Mouse (Mus musculus) inflammation-experienced regulatory T-cells, adult 16 weeks (primary cell): ENCODE results near the gene Cdk2ap2. TPM values are rescaled to one million over a fixed set of nuclear protein-coding genes. Genes with fewer than 3 reads are reported as not detected.

Experiments used
- polyA plus RNA-seq: library from polyadenylated mRNA; unstranded; fragments of 100-300 nt; shearing (Covaris generic); gene quantifications from one replicate; pipeline ENCODE4 v1.2.1, GENCODE M21; 2017

The Cdk2ap2 gene
- polyA plus RNA-seq: 1,056 TPM

DNA sequence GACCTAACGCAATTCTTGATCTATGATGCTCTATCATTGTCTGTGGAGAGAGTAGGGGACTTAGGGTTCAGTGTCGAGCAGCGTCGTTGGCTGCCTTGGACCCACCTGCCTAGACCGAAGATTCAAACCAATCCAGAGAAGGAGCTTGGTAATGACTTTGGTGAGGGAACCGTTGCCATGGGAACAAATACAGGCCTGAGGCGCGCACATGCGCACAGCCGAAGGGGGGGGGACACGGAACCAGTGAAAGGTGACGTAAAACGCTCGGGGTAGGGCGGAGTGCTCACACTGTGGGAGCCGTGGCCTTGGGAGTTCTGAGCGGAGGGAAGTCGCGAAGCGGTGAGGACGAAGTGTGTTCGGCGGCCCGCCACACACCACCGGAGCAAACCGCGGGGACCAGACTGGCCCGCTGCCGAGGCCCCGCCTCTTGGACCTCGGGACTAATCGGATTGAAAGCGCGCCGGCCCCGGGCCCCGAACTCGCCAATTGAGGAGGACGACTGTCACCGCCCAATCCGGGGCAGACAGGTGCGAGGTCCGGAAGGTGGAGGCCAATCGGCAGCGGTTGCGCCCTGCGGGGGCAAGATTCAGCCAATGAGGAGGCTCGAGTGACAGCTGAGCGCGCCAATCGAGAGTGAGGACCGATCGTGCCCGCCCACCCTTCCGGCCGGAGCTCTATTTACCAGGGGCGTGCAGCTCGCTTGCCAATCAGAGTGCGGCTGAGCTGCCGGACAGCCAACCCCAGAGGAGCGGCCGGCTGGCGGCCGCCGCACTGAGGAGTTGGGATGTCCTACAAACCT, at the start of gene Cdk2ap2:
Cdk2ap2 (plus strand) TSS at position 541 of the 799 bp plus-strand sequence.

DNA sequence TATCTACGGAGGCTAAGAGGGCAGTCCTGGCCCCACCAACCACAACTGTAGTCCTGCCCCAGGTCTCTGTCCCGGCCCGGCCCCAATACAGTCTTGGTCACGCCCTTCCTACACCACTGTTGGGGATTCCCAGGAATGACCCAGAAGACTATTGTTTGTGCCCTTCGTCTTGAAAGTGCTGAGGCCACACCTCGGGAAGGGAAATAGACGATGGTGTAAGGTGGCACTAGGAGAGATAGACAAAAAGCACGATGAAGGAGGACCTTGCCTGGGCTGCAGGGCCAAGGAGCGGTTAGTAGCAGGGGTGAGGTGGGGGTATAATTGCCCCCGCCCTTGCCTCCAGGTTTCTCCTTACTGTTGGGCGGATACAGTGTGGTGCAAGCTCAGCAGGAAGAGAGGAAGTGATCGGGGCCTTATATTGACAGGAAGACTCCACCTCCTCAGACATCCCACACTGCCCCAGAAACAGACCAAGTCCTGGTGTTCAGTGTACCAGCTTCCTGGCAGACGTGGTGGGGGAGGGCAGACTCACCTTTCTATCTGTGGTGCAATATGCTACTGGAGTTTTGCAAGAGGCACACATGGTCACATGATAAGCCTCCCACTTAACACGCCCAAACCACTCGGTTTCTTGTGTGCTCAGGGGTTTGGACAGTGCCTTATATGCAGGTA, 37.8 kb upstream of the Cdk2ap2 start, which contains the start of gene Gstp3:
Gstp3 (minus strand) TSS at position 501 of the 672 bp plus-strand sequence.

DNA sequence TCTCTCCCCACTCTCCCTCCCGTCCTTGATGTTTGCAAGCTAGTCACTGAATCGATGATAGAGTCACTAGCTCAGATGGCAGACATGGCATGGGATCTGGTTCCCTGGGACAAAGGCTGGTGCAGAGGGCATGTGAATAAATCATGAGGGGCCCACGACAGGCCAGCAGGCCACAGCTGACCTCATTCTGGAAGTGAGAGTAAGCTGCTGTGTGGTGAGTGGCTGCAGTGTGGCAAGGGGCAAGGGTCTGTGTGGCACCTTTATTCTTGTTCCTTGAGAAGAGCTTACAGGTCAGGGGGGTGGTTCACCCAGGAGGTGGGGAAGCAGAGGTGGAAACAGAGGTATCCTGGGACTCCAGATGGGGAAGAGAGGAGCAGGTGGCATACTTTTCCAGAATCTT, 15.6 kb upstream of the Cdk2ap2 start, which contains the start of gene Cabp2:
Cabp2 (plus strand) TSS at position 185 of the 400 bp plus-strand sequence.

DNA sequence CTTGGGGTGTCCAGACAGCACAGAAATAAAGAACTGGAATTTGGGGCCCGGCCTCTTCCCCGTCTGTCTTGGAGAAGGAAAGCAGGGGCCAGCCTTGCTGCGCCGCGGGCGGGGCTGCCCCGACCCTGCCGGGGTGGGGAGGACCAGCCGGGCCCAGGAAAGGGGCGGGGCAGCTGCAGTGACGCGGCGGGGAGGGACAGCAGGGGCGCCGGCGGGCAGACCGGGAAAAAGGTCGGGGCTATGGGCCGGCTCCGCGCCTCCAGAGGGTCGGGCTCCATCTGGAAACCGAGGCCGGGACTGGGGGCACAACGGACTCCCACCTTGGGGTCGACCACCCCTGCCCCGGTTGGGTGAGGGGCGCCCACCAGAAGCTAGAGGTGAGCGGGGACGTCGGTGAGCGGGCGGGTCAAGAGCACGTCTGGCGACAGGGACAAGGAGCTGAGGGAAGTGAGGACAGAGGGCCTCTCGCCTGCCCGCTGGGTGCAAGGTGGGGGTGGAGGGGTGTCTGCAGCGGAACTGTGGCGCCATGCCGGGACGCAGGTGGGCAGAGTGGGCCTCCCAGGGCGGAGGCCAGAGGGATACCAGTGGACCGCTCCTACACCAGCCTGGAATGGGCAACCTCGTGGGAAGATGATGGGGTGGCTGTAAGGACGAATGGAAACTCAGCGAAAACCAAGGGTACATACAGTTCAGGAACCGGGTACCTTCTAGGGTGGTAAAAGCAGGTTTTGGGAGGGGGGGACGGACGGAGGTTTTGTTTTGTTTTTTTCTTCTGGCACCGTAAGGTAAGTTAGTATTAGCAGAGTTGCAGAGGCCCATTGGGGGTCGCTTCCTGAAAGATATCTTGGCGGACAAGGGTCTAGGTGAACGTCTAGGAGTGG, 3.1 kb downstream of the Cdk2ap2 start, which contains the start of gene Pitpnm1:
Pitpnm1 (plus strand) TSS at position 162 of the 881 bp plus-strand sequence.

DNA sequence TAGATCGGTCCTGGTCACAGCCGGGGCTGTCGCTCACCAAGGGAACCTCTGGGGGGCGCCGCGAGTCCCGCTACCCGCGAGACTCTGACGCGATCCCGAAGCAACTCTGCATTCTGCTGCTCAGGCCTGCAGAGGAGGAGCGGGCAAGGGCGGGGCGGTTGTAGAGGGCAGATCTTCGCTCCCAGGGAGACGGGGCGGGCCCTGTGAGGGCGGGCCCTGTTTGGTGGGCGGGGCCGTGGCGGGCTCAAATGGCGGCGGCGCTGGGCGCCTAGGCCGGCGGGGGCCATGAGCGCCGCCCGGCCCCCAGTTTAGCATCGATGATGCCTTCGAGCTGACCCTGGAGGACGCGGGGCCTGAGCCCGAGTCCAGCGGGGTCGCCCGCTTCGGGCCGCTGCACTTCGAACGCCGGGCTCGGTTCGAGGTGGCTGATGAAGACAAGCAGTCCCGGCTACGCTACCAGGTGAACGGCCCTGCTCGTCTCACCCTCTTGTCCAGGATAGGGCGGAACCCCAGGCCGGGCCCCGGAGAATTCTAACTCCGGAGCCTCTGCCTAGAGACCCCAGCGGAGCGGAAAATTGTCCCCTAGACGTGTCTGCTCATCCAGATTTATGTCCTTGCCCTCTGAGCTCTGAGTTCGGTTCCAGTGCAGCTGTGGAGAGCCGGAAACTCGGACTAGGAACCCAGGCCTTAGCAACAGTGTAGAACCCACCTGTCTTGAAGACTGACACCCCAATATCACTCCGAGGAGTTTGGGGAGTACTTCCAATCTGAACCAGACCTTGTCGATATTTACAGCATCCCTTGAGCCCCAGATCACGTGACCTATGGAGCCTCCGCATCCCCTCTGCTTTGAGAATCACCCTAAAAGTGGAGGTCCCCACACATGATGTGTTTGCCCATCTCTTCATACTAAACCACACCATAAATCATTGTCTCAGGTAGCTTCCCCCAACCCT, 29.0 kb downstream of the Cdk2ap2 start, which contains the start of gene Aip:
Aip (minus strand) TSS at position 118 of the 956 bp plus-strand sequence.

DNA sequence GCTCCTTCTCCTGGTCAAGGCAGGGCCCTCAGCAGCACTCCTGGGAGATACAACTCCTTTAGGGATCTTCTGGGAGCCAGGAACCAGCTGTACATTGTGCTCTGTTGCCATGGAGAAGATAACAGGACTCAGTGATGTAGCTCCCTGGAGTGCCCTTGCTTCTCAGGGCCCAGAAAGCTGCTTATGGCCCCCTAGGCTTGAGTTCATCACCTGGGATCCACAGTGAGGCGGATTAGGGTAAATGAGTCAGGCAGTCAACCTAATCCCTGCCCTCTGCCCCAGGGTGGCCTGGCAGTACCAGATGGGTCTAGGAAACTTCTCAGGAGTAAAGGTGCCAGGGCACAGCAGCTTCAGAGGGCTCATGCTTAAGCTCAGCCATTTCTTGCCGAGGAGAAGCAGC, 42.5 kb downstream of the Cdk2ap2 start, which contains the start of gene Gpr152:
Gpr152 (plus strand) TSS at position 342 of the 400 bp plus-strand sequence.

DNA sequence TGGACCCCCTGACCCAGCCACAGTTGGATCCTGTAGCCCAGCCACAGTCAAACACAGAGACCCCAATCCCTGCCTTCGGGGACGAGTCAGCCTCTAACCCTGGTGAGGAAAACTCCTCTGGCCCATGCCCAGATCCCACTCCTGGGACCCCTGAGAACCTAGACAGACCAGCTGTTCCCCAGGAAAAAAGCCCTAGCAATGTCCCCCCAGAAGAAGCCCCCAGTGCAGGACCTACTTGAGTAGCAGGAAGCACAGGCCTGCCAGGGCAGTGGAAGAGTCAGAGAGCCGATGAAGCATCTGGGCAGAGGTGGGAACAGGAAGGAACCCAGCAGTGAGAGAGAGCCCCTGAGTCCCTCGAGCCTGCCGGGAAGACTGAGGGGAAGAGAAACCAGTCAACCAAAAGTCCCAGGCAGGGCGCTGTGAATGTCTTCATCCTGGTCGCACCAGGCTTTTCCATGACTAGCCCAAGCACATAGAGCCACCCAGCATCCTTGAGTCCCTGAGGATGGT, 46.8 kb downstream of the Cdk2ap2 start, which contains the start of gene Cabp4:
Cabp4 (minus strand) TSS at position 275 of the 510 bp plus-strand sequence.

DNA sequence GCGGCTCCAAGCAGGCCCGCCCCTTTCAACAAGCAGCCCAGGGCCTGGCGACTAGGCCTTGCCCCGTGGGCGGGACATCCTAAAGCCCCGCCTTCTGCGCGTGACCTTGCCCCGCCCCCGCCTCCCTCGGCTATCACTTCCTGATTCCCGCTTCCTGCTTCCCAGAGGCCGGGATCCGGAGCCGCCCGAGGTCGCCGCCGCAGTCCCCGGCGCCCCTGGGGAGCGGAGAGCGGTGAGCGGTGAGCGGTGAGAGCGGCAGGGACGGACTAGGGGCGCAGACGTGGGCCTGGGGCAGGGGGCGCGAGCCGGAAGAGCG, 51.5 kb downstream of the Cdk2ap2 start, which contains the start of gene Coro1b:
Coro1b (plus strand) TSS at position 129 of the 316 bp plus-strand sequence.

Other genes starting within 250 kb of the Cdk2ap2 start
- 3.3 TPM for gene Chka, start 245.4 kb upstream of the Cdk2ap2 start, polyA plus RNA-seq
- 75.6 TPM for gene Tcirg1, start 190.0 kb upstream of the Cdk2ap2 start, polyA plus RNA-seq
- 209 TPM for gene Ndufs8, start 184.4 kb upstream of the Cdk2ap2 start, polyA plus RNA-seq
- gene Aldh3b1, start 167.4 kb upstream of the Cdk2ap2 start, polyA plus RNA-seq: 0.95 TPM
- gene Unc93b1, start 162.0 kb upstream of the Cdk2ap2 start, polyA plus RNA-seq: 71.9 TPM
- not detected for gene Aldh3b3, start 138.5 kb upstream of the Cdk2ap2 start, polyA plus RNA-seq
- not detected for gene Aldh3b2, start 124.9 kb upstream of the Cdk2ap2 start, polyA plus RNA-seq
- 0.88 TPM for gene Acy3, start 110.6 kb upstream of the Cdk2ap2 start, polyA plus RNA-seq
- gene Tbx10, start 104.4 kb upstream of the Cdk2ap2 start, polyA plus RNA-seq: not detected
- gene Nudt8, start 96.6 kb upstream of the Cdk2ap2 start, polyA plus RNA-seq: 12.2 TPM
- 1.6 TPM for gene Gm49405, start 96.6 kb upstream of the Cdk2ap2 start, polyA plus RNA-seq
- 2.9 TPM for gene Doc2g, start 93.9 kb upstream of the Cdk2ap2 start, polyA plus RNA-seq
- gene Ndufv1, start 84.4 kb upstream of the Cdk2ap2 start, polyA plus RNA-seq: 167 TPM
- gene Gstp1, start 59.2 kb upstream of the Cdk2ap2 start, polyA plus RNA-seq: 661 TPM
- 1.1 TPM for gene Gstp2, start 51.2 kb upstream of the Cdk2ap2 start, polyA plus RNA-seq
- gene Gstp3, start 37.6 kb upstream of the Cdk2ap2 start, polyA plus RNA-seq: 111 TPM
- gene Cabp2, start 15.6 kb upstream of the Cdk2ap2 start, polyA plus RNA-seq: not detected
- gene Pitpnm1, start 2.8 kb downstream of the Cdk2ap2 start, polyA plus RNA-seq: 397 TPM
- 213 TPM for gene Aip, start 28.7 kb downstream of the Cdk2ap2 start, polyA plus RNA-seq
- gene Gpr152, start 42.6 kb downstream of the Cdk2ap2 start, polyA plus RNA-seq: not detected
- 0.57 TPM for gene Cabp4, start 46.9 kb downstream of the Cdk2ap2 start, polyA plus RNA-seq
- gene Coro1b, start 51.4 kb downstream of the Cdk2ap2 start, polyA plus RNA-seq: 481 TPM
- 1,670 TPM for gene Ptprcap, start 56.4 kb downstream of the Cdk2ap2 start, polyA plus RNA-seq
- gene Rps6kb2, start 66.2 kb downstream of the Cdk2ap2 start, polyA plus RNA-seq: 55.9 TPM
- gene Carns1, start 78.3 kb downstream of the Cdk2ap2 start, polyA plus RNA-seq: 16.4 TPM
- 953 TPM for gene Tbc1d10c, start 94.1 kb downstream of the Cdk2ap2 start, polyA plus RNA-seq
- gene Ppp1ca, start 94.9 kb downstream of the Cdk2ap2 start, polyA plus RNA-seq: 1,322 TPM
- gene Rad9a, start 104.5 kb downstream of the Cdk2ap2 start, polyA plus RNA-seq: 86.2 TPM
- 30.2 TPM for gene Clcf1, start 117.1 kb downstream of the Cdk2ap2 start, polyA plus RNA-seq
- not detected for gene AC109138.7, start 117.2 kb downstream of the Cdk2ap2 start, polyA plus RNA-seq
- 125 TPM for gene Pold4, start 134.7 kb downstream of the Cdk2ap2 start, polyA plus RNA-seq
- 0.82 TPM for gene Ssh3, start 172.0 kb downstream of the Cdk2ap2 start, polyA plus RNA-seq
- 3.1 TPM for gene Ankrd13d, start 186.0 kb downstream of the Cdk2ap2 start, polyA plus RNA-seq
- 64.8 TPM for gene Grk2, start 209.0 kb downstream of the Cdk2ap2 start, polyA plus RNA-seq